Mouse (Mus musculus): ENCODE data around the gene Gipr. TPM values are rescaled to one million over a fixed set of nuclear protein-coding genes. Genes with fewer than 3 reads are reported as not detected.

Gene Gipr
- polyA plus RNA-seq, 1 experiment: 0.62 TPM

GRCm38 (mm10) chr7:19149626-19150025 lies 16.3 kb downstream of the Gipr start, which contains the start of gene Snrpd2:
TSS of gene Snrpd2 (plus strand) at chr7:19149722.
- Histone ChIP-seq H3K27ac (ENCODE audit: control insufficient read depth, insufficient read depth, low read depth, low read length, poor library complexity) (peak within 1 kb of the TSS; percentile 81), H3K4me3 (replicated peaks; ENCODE audit: control insufficient read depth, low read depth, low read length) (peak within 1 kb of the TSS; percentile 88), H3K4me1 (ENCODE audit: control insufficient read depth, insufficient read depth, low read length) (no peaks in the 10 kb centered on the region)
- under 1% methylated on average over 24 of the region's 24 CpGs for WGBS
- TF ChIP-seq CTCF (IDR thresholded peaks at IDR 0.05; ENCODE audit: control insufficient read depth, insufficient read depth, low read length) (no peak), POLR2A (IDR thresholded peaks at IDR 0.05; ENCODE audit: borderline replicate concordance, control insufficient read depth, low read depth, low read length) (peak; percentile 70; the same call in 1 of the 2 replicates)

- TF ChIP-seq POLR2A (IDR thresholded peaks at IDR 0.05; ENCODE audit: borderline replicate concordance, control insufficient read depth, low read depth, low read length) (peak; percentile 60; the same call in 1 of the 2 replicates), CTCF (IDR thresholded peaks at IDR 0.05; ENCODE audit: control insufficient read depth, insufficient read depth, low read length) (no peak)
- WGBS: under 1% methylated on average over 43 of the region's 43 CpGs
- Histone ChIP-seq H3K27ac (ENCODE audit: control insufficient read depth, insufficient read depth, low read depth, low read length, poor library complexity) (peak within 1 kb of the TSS; percentile 81), H3K4me1 (ENCODE audit: control insufficient read depth, insufficient read depth, low read length) (no peaks in the 10 kb centered on the region), H3K4me3 (replicated peaks; ENCODE audit: control insufficient read depth, low read depth, low read length) (peak within 1 kb of the TSS; percentile 88)
These were observed 16.9 kb downstream of the Gipr start, which contains the start of gene Qpctl for GRCm38 (mm10) chr7:19148875-19149541. TSS of gene Qpctl (minus strand) at chr7:19149291.

GRCm38 (mm10) chr7:19148180-19148874 lies 17.6 kb downstream of the Gipr start:
- Histone ChIP-seq H3K27ac (ENCODE audit: control insufficient read depth, insufficient read depth, low read depth, low read length, poor library complexity) (peak overlapping the region; percentile 81), H3K4me1 (ENCODE audit: control insufficient read depth, insufficient read depth, low read length) (no peaks in the 10 kb centered on the region), H3K4me3 (replicated peaks; ENCODE audit: control insufficient read depth, low read depth, low read length) (peak overlapping the region; percentile 88)
- TF ChIP-seq CTCF (IDR thresholded peaks at IDR 0.05; ENCODE audit: control insufficient read depth, insufficient read depth, low read length) (no peak), POLR2A (IDR thresholded peaks at IDR 0.05; ENCODE audit: borderline replicate concordance, control insufficient read depth, low read depth, low read length) (no peak)
- 5% methylated on average over 20 of the region's 20 CpGs for WGBS

GRCm38 (mm10) chr7:19147497-19148045 lies 18.4 kb downstream of the Gipr start:
- 44% methylated on average over 6 of the region's 6 CpGs for WGBS
- Histone ChIP-seq H3K4me1 (ENCODE audit: control insufficient read depth, insufficient read depth, low read length) (no peaks in the 10 kb centered on the region), H3K4me3 (replicated peaks; ENCODE audit: control insufficient read depth, low read depth, low read length) (no peak overlapping the region), H3K27ac (ENCODE audit: control insufficient read depth, insufficient read depth, low read depth, low read length, poor library complexity) (no peak overlapping the region)
- TF ChIP-seq POLR2A (IDR thresholded peaks at IDR 0.05; ENCODE audit: borderline replicate concordance, control insufficient read depth, low read depth, low read length): no peak
- no peak for TF ChIP-seq CTCF (IDR thresholded peaks at IDR 0.05; ENCODE audit: control insufficient read depth, insufficient read depth, low read length)

- Histone ChIP-seq H3K4me3 (replicated peaks; ENCODE audit: control insufficient read depth, low read depth, low read length) (no peak overlapping the region), H3K27ac (ENCODE audit: control insufficient read depth, insufficient read depth, low read depth, low read length, poor library complexity) (no peak overlapping the region), H3K4me1 (ENCODE audit: control insufficient read depth, insufficient read depth, low read length) (no peaks in the 10 kb centered on the region)
- TF ChIP-seq POLR2A (IDR thresholded peaks at IDR 0.05; ENCODE audit: borderline replicate concordance, control insufficient read depth, low read depth, low read length) (no peak), CTCF (IDR thresholded peaks at IDR 0.05; ENCODE audit: control insufficient read depth, insufficient read depth, low read length) (no peak)
- 89% methylated on average over 10 of the region's 10 CpGs for WGBS
These were observed 19.1 kb downstream of the Gipr start for GRCm38 (mm10) chr7:19146793-19147192.

GRCm38 (mm10) chr7:19137380-19137779 lies 28.5 kb downstream of the Gipr start:
- TF ChIP-seq POLR2A (IDR thresholded peaks at IDR 0.05; ENCODE audit: borderline replicate concordance, control insufficient read depth, low read depth, low read length) (no peak), CTCF (IDR thresholded peaks at IDR 0.05; ENCODE audit: control insufficient read depth, insufficient read depth, low read length) (peak; percentile 46; the same call in 1 of the 2 replicates)
- Histone ChIP-seq H3K27ac (ENCODE audit: control insufficient read depth, insufficient read depth, low read depth, low read length, poor library complexity) (no peak overlapping the region), H3K4me3 (replicated peaks; ENCODE audit: control insufficient read depth, low read depth, low read length) (no peak overlapping the region), H3K4me1 (ENCODE audit: control insufficient read depth, insufficient read depth, low read length) (no peaks in the 10 kb centered on the region)
- 45% methylated on average over 5 of the region's 5 CpGs for WGBS

GRCm38 (mm10) chr7:19136673-19137334 lies 29.1 kb downstream of the Gipr start:
- H3K27ac ChIP-seq (ENCODE audit: control insufficient read depth, insufficient read depth, low read depth, low read length, poor library complexity): no peak overlapping the region
- TF ChIP-seq CTCF (IDR thresholded peaks at IDR 0.05; ENCODE audit: control insufficient read depth, insufficient read depth, low read length): no peak
- TF ChIP-seq POLR2A (IDR thresholded peaks at IDR 0.05; ENCODE audit: borderline replicate concordance, control insufficient read depth, low read depth, low read length): no peak
- no peak overlapping the region for H3K4me3 ChIP-seq (replicated peaks; ENCODE audit: control insufficient read depth, low read depth, low read length)
- H3K4me1 ChIP-seq (ENCODE audit: control insufficient read depth, insufficient read depth, low read length): no peaks in the 10 kb centered on the region
- WGBS: 90% methylated on average over 38 of the region's 38 CpGs

GRCm38 (mm10) chr7:19136168-19136567 lies 29.8 kb downstream of the Gipr start:
- Histone ChIP-seq H3K4me3 (replicated peaks; ENCODE audit: control insufficient read depth, low read depth, low read length) (no peak overlapping the region), H3K4me1 (ENCODE audit: control insufficient read depth, insufficient read depth, low read length) (no peaks in the 10 kb centered on the region), H3K27ac (ENCODE audit: control insufficient read depth, insufficient read depth, low read depth, low read length, poor library complexity) (no peak overlapping the region)
- TF ChIP-seq POLR2A (IDR thresholded peaks at IDR 0.05; ENCODE audit: borderline replicate concordance, control insufficient read depth, low read depth, low read length) (no peak), CTCF (IDR thresholded peaks at IDR 0.05; ENCODE audit: control insufficient read depth, insufficient read depth, low read length) (no peak)
- WGBS: 89% methylated on average over 13 of the region's 13 CpGs

Measured in bone marrow, adult 2 months (tissue).